Mouse (Mus musculus) left cerebral cortex, postnatal 10 days (tissue): ENCODE measurements at regions not wholly inside any gene's neighbourhood (a gene's known extent, or its start where the extent isn't known, plus 50 kb on each side); places are given as distances from the start of the nearest gene placed in this dataset.

Source experiments
- DNase-seq, 2 experiments: peaks; one replicate each; pipeline ENCODE4 v3.0.0; 2021 to 2022; ENCODE audit warnings: low spot score in 2 of 2, mixed read lengths in 1 of 2; ENCODE audit errors: extremely low spot score in 1 of 2
- intact Hi-C: fragments of 180-260 bp; cut with DNase I; formaldehyde crosslinking; loops from one replicate; pipeline ENCODE4 v1.15.1; 2025

DNA sequence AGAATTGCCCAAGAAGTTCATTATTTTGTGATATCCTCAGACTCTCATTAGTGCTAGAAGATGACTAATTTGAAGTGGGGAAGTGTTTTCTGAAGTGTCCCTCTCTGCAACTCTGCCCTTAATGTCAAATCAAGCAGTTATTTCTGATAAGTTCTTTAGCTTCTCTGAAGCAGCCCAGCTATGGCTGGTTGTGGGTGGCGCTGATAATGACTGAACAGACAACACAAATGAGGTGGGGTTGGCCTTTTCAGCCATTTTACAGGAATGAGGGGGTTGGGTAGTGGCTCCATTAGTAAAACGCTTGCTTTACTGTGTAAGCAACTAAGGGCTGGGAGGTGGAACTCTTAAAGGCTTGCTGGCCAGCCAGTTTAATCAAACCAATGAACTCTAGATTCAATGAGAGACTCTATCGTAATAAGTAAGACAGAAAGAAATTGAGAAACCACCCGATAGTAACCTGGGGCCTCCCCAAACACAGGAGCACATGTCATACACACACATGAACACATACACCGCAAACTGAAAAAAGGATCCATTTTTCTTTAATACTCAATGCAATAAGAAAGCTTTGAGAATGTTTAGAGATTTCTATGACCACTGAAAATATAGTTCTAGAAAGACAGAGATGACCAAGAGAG lies 1268.3 kb upstream of the A1bg start:
- intact Hi-C loops, result no loop called here
- DNase-seq, result no peak

DNA sequence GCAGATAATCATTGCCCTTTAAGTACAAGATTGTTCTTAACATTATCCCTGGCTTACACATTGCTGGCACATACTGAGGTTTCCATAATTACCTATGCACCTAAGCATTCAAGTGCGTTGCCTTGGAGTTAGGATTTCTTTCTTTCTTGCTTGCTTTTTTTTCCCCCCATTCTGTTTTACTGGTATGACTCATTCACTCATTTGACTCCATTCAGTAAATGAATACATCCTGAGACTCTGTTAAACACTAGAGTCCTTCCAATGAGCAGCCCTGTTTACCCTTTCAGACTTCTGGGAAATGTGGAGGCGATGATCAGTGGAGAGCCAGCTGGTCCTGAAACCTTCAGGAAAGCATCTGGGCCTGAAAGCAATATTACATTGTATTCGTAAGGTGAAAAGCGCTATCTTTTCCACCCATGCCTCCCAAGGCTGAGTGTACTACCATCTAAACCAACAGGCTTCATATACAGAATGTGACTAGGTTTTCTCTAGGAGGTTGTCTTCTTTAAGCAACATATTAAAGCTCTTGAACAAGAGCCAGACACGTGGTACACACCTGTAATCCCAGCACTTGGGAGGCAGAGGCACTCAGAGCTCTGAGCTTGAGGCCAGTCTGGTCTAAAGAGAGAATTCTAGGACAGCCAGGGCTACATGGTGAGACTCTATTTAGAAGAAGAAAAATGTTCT lies 1267.6 kb upstream of the A1bg start:
- no peak for DNase-seq
- intact Hi-C loops, result no loop called here

DNA sequence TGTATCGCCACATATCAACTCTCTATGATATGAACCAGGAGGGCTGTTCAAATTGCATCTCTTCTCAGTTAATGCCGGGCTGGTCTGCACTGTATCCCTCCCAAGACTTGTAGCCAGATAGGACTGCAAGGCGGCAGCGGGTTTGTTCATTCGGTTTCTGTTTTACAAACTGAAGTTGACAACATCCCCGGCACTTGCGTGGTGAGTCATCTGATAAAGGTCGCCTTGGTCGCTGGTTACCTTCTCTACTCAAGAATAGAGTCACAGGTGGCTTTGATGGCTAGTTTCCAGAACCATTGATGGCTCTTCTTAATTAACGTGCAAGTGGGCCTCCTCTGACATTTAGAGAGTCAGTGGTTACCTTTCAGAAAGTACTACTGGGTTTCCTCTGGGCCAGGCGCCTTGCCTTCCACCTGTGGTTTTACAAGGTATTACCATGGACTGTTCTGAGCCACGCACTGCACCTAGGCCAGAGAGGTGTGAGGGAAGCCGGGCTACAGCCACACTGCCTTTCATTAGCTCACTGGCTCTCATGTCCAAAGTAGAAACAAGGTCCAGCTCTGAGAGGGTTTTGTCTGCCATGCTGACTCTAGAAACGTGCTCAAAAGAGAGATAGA lies 1266.9 kb upstream of the A1bg start:
- DNase-seq, result no peak
- intact Hi-C loops, result no loop called here

DNA sequence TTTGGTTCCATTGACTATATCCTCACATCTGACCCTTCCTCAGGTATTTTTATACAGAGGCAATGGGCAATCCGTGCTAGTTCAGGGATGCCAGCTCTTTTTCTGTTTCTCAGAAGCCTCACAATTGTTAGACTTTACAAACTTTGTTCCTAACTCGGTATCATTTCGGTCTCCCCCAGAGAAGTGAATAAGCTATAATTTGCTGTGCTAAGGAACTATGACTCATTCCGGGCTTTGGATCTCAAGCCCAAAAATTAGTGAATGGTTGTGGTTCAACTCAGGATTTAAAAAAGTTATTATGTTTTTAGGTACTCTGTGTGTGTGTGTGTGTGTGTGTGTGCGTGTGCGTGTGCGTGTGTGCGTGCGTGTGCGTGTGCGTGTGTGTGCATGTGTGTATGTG lies 1263.7 kb upstream of the A1bg start:
- no peak for DNase-seq
- intact Hi-C loops, result no loop called here

DNA sequence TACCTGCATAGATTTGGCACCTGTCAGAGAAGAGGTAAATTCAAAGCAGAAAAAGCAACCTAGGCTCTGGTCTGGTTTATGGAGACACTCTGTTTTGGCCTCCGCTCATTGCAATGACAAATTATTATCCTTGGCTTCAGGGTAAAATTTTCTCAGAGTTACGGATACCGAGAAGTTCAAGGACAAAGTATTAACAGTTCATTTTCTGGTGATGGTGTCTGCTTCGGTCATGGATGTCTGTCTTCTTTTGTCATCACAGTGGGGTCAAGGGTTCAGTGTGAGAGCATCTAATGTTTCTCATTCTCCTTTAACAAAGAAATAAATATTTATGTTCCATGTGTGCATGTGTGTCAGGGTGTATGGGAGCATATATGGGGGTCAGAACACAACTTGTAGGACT lies 1261.0 kb upstream of the A1bg start:
- intact Hi-C loops, result no loop called here
- no peak for DNase-seq

DNA sequence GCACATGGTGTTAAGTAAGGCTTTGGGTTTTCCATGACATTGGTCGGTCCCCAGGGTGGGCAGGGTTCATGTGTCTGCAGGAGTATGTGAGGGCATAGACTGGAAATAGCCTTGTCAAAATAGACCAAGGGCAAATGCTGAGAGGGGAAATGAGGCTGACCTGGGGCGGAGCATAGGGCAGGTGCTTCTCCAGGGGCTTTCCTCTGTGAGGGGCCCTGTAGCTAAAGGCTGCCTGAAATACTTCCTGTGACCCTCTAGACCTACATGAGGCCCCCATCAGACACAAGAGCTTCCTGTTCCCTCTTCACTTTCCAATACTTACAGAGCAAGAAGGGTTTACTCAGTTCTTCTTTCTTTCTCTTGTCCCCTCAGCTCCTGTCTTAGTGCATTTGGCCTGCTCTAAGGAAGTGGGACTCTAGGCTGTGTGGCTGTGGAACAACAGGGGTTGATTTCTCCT lies 1258.7 kb upstream of the A1bg start:
- intact Hi-C loops, result no loop called here
- DNase-seq, result no peak

DNA sequence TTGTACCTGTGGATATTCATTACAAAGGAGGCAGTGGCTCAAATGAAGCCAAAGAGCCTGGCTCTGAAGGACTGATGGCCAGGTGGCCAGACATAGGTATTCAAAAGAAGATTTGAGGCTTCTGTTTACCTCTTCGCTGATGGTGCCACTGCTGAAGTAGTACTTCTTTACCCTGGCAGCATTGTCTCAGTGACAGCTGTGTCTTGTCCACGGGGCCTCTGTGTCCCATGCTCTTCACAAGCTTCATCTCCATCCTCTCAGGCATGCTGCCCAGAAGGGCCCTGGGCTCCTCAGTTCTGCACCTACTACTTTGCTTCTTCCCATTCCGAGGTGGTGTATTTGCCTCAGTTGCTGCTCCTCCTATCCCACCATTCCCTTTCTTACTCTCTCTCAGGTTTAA lies 1257.9 kb upstream of the A1bg start:
- intact Hi-C loops, result no loop called here
- no peak for DNase-seq

DNA sequence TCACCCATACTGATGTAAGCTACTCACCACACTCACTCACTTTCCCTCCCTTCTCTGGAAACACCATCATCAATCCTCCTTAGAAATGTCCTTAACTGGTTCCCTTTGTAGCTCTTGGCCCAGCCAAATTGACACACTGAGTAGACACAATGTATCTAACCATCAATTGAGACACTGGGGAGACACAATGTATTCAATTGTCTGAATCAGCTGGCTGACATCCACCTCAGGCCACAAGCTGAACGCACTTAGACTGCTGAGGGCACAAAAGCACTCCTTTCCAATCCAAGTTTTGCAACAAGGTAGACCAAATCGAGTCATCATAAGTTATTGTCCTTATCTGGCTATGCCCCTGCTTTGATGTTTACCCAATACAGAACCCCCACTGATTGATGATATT lies 1257.0 kb upstream of the A1bg start:
- DNase-seq, result no peak
- intact Hi-C loops, result no loop called here

DNA sequence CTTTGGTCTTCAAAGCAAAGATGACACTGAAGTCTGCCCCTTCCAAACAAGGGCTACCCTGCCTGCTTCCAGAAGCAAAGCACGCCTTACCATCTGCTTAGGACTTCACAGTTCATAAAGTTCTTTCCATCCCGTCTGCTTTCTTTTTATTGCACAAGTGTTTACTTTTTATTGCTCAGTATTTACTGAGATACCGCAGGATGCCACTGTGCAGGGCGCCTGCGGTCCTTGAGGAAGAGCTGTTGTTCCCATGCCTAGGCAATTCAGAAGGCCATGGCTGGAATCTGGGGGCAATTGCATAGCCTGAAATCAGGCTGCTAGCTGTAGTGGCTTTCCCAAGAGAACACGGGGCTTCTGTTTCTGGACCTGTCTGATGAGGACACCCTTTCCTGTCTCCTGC lies 1255.8 kb upstream of the A1bg start:
- intact Hi-C loops, result no loop called here
- DNase-seq, result no peak

DNA sequence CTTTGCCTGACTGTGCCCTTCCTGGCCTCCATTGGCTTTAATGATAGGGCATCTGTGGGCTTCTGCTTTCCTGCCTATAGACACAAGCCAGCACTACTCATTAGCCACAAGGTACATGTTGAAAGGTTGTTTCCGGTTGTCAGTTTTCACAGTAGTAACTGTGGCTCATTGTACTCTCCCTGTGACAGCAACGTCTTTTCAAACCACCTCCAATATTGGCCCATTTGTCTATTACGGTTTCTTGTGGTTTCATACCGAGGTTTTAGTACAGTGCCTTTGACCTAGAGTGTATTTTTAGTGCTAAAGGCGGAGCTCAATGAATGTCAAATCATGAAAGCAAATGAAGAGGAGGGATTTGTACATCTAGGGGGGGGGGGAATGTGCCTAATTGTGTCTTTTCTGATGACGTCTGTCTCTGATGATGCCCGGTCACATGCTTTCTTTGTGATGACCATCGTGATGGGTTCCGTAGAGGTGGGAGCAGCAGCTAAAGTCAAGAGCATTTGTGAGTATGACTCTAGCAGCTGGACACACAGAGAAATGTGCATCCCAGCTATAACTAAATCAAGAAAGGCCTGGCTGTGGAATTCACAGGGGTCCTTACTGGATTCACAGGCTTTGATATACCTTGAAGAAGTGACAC lies 1255.1 kb upstream of the A1bg start:
- intact Hi-C loops, result no loop called here
- no peak for DNase-seq

DNA sequence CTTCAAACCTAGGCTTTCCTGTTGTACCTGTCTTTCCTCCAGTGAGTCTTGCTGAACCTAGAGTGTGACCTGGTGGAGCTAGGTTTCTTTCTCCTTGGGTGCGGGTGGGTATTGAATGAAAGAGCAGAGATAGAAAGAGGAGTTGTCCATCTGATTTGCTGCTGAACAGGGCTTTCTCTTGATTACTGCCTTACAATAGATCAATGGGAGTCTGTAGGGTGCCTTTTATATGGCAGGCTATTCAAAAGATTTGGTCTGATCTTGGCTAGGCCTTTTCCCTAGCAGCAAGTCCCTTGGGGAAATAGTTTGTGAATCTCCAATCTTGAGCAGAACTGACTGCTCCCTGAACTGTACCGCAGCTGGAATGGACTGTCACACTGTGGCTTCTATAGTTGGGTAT lies 1253.3 kb upstream of the A1bg start:
- intact Hi-C loops, result no loop called here
- DNase-seq, result no peak

DNA sequence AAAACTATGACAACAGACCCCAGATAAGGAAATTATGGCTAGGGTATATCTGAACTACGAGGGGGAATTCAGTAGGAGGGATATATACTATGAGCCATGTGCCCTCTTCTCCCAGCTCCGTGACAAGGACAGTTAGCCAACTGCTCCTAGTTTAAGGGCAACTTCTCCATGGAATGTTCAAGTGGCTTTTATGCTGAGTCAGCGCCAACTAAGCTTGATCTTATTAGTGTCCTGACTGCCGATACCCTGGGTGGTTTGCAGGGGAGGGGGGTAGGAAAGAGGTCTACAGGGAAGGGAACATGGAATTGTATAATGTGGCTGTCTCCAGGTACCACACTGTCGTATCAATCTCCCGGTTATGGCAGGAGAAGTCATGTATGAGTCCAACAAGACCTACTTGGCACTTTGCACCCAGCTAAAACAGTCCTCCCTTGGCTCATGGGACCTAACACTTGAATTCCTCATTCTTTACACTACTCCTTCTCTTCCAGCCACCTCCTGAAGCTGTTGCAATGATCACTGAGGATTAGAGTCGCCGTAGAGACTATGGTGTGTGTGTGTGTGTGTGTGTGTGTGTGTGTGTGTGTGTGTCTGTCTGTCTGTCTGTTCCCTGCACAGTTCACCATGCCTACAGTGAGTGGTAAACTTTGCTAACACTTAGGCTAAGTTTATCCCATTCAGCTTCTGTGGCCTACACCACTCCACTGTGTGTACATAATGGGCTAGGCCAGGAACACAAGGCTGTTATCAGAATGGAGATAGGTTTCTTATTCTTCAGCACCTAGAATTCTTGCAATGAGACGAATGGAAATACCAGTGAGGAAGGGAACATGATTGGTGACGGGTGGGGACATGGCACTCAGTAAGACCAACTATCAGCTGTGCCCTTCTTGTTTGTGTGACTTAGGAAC lies 1251.1 kb upstream of the A1bg start:
- DNase-seq, result no peak
- intact Hi-C loops, result no loop called here

DNA sequence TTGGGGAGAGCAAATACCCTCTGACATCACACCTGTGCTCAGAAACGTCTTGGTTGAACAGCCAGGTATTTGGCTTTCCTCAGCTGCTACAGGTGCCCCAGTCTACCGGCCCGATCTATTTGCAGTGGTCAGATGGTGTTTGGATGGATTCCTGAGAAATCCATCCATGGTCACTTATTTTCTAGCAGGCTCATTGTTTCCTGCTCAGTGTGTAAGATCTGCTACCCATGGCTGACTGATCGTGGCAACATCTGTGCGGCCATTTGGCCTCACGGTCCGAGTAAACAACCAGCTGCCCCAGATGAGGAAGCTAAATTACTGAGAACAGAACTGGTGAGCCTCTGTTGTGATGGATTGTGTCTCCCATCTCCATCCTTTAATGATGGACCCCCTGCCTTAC lies 1248.8 kb upstream of the A1bg start:
- intact Hi-C loops, result no loop called here
- DNase-seq, result no peak

DNA sequence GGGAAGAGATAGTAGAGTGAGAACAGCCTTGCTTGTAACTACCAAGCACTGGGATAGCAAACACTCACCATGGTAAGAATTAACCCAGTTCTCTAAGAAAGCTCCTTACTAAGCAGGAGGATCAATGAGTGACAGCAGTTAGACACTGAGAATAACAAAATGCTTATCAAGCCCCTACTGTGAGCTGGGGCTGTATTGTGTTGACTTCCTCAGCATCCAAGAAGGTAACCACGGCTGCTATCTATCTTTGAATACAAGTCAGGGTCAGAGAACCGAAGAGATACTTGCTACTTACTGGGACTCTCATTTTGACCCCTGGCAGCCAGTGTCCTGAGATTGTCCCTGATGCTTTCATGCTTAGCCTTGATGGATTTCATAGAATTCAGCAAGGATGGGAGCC lies 1248.4 kb upstream of the A1bg start:
- intact Hi-C loops, result no loop called here
- no peak for DNase-seq

DNA sequence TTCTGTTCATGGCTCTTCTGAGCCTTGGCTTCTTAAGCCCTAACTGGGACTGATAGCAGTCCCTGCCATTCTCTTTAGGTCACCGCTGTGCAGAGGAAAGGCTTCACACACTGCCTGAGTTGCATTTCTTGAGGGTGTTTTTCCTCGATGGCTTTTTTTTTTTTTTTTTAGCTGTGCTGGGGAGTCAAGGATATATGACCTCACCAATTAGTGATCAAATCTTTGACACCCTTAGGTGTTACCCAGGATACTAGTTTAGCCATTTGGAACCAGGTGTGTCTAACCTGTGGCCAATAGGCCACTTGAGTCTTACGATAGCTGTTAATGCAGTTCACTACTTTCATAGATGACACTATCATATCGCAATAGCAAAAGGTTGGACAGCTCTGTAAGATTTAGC lies 1247.5 kb upstream of the A1bg start:
- DNase-seq, result no peak
- intact Hi-C loops, result no loop called here

DNA sequence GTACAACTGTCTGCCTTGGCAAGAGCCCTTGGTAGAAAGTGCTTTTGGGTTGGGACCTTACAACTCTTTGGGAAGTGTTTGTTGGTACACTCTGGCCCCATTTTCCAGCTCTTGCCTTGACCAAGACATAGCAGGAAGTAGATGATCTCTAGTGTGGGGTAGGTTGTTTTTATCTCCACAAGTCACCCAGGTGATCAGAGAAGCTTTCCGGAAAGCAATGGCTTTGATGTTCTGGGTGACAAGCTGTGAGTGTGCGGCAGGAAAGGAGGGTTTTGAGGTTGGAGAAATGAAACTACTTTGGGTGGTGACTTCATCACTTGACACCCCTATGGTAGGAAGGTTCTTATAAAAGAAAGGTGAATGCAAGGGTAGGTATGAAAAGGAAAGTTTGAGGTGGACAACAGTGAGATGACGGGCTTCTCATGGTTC lies 1246.8 kb upstream of the A1bg start:
- intact Hi-C loops, result no loop called here
- no peak for DNase-seq

DNA sequence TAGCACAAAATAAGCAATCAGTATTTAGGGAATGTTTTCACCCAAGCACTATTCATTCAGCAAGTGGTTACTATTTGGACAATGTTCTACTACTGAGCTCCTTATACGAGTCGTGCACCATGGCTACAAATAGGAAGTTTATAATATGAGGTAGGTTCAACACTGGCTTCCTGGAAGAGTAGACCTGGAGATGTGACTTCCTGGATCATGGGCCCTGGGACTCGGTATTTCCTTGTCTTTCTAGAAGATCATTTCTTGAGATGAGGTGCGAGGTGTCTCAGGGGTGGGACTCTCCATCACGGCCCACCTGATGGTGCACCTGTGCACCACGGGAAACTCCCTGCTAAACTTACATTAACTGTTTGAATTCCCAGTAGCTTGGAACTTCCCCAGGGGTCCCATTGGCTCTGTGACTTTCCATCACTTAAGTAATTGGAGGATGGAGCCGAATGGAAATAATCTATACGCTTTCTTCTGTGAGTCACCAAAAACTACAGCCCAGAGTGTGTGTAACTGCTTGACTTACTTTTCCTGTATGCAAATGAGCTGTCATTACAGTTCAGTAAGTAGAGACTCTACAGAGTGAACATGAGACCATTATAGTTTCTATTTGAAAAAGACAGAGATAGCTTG lies 1246.3 kb upstream of the A1bg start:
- no peak for DNase-seq
- intact Hi-C loops, result no loop called here

DNA sequence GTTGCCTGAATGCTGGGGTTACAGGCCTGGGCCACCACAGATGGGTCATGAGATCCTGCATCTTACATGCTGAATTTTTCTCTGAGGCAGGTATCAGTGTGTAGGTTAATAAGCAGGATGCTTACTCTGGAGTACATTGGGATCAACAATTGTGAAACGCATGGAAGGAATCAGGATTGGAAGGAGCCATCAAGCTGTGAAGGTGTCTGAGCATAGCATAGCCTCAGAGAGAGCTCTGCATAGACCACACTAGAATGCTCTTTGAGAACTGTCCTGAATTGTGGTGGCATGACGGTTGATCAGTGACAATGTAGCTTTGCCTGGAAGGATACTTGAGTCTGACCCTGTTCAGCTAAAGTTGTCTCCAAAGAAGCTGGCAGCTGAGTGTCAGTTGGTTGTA lies 1245.7 kb upstream of the A1bg start:
- DNase-seq, result no peak
- intact Hi-C loops, result no loop called here

DNA sequence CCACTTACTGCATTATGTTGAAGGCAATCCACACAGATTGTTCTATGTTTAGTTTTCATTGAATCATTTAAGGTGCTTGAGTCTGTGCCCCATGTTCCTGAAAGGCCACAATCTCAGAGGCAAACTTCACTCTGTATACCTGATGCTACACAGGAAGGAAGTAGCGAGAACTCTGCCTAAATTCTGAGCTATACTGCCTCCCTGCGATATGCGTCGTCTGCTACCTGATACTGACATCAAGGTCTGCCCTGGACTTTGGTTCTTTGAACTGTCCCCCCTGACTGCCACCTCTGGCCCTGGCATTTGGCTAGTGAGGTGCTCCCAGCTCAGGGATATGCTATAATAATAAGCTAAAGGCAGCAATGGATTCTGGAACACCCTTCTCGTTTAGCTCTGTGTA lies 1244.0 kb upstream of the A1bg start:
- no peak for DNase-seq
- intact Hi-C loops, result no loop called here
